Mouse (Mus musculus): ENCODE results near the gene Cadm2.

DNA sequence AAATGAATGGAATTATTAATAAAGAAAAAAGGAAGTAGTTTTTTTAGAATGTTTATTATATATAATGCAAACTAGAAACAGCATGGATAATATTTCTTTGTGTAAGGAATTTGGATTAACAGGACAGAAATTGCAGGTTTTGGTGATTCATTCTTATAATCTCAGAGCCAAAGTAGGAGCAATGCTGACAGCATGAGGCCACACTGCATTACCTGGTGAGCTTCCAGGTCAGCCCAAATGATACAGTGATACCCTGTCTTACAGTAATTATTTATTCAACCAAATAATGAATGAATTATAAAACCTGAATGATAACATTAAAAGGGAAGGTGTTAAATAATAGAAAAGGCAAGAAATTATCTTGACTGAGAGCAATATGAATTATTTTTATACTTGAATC, 273.1 kb downstream of the Cadm2 start:
- TF ChIP-seq TAL1 (IDR thresholded peaks at IDR 0.05; ENCODE audit: low read length) (no peak), GATA1 (IDR thresholded peaks at IDR 0.05; ENCODE audit: low read length) (no peak)
